Mouse (Mus musculus) midbrain, embryonic 12.5 days (tissue): ENCODE data around the gene Opcml. TPM values are rescaled to one million over a fixed set of nuclear protein-coding genes. Genes with fewer than 3 reads are reported as not detected.

Experiments used
- ATAC-seq: fragments of 200-750 bp; cut with Nextera tagmentation; 2 replicates; pipeline ENCODE4 v1.8.0; 2017; ENCODE audit warnings: low read depth, moderate TSS enrichment, moderate library complexity; ENCODE audit not compliant: low FRiP score
- H3K27ac ChIP-seq: fragments of 300-500 bp; sonication (generic); replicated peaks from 2 replicates; pipeline ENCODE4 v1.5.1; 2016; ENCODE audit warnings: mild to moderate bottlenecking
- H3K27me3 ChIP-seq: fragments of 300-500 bp; sonication (generic); 2 replicates; pipeline ENCODE4 v1.6.1; 2016; ENCODE audit warnings: mild to moderate bottlenecking
- H3K36me3 ChIP-seq: fragments of 300-500 bp; sonication (generic); 2 replicates; pipeline ENCODE4 v1.6.1; 2016
- H3K4me1 ChIP-seq: fragments of 300-500 bp; sonication (generic); 2 replicates; pipeline ENCODE4 v1.6.1; 2016
- H3K4me2 ChIP-seq: fragments of 300-500 bp; sonication (generic); replicated peaks from 2 replicates; pipeline ENCODE4 v1.6.1; 2016; ENCODE audit warnings: mild to moderate bottlenecking, moderate library complexity
- H3K4me3 ChIP-seq: fragments of 300-500 bp; sonication (generic); 2 replicates; pipeline ENCODE4 v1.5.1; 2016; ENCODE audit warnings: mild to moderate bottlenecking
- H3K9ac ChIP-seq: fragments of 300-500 bp; sonication (generic); replicated peaks from 2 replicates; pipeline ENCODE4 v1.6.1; 2016; ENCODE audit warnings: mild to moderate bottlenecking, moderate library complexity
- H3K9me3 ChIP-seq: fragments of 300-500 bp; sonication (generic); 2 replicates; pipeline ENCODE4 v1.6.1; 2016; ENCODE audit warnings: mild to moderate bottlenecking
- whole genome bisulfite sequencing: fragments of 180-500 bp; shearing (Covaris S2); methylation state at CpG from one replicate; pipeline ENCODE4 v1.1.7; 2016; 5-methylcytosine and 5-hydroxymethylcytosine counted together
- polyA plus RNA-seq: library from polyadenylated mRNA; unstranded; fragments of >200 nt; fragmentation: Nextera tagmentation; extraction: Ambion mirVana; gene quantifications from 2 replicates; pipeline ENCODE4 v1.2.1, GENCODE M21; 2016

The Opcml gene
- polyA plus RNA-seq, 1 experiment from 2014 or later: 7.0 TPM

DNA sequence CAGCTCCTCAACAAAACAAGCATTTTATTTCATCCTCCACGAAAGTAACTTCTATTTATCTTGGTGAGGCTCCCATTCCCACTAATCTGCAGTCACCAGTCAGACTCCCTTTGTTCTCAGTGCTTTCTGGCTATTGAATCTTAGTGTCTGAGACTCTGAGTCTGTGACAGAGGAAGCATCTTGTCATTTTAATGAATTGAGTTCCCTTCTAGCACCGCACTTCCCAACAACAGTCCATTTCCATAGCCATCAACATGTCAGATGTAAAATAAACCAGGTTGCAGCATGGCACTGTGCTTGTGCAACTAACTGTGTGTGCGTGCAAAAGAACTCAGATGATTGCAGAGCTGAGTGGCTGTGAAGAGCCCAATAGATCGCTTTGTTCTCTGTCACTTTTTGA is 680.9 kb downstream of the Opcml start:
- WGBS: 45% methylated on average over 4 of the region's 4 CpGs
- ATAC-seq: no peak
- Histone ChIP-seq H3K36me3 (no peaks in the 10 kb centered on the region), H3K9ac (no peak overlapping the region), H3K4me3 (no peak overlapping the region), H3K4me1 (no peaks in the 10 kb centered on the region), H3K4me2 (no peak overlapping the region), H3K27ac (no peak overlapping the region), H3K9me3 (no peaks in the 10 kb centered on the region), H3K27me3 (no peaks in the 10 kb centered on the region)

DNA sequence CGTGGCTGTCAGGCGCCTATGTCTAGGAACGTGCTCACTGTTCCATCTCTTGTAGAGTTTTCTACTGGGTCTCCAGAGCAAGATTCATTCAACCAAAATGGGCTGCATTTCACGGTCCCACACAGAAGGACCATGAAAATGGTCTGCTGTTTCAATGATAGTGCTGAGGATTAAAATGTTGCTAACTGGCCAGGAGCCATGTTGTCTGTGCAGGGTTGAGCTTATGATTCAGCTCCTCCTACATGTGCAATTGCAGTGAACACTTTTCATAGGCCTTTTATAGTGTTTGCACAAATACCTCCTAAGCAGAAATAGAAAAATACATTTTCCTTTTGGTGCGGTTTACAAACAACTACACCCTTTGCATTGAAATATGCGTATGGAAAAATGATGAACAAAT is 684.0 kb downstream of the Opcml start:
- 95% methylated on average over 6 of the region's 6 CpGs for WGBS
- no peak for ATAC-seq
- no peaks in the 10 kb centered on the region for H3K36me3 ChIP-seq

DNA sequence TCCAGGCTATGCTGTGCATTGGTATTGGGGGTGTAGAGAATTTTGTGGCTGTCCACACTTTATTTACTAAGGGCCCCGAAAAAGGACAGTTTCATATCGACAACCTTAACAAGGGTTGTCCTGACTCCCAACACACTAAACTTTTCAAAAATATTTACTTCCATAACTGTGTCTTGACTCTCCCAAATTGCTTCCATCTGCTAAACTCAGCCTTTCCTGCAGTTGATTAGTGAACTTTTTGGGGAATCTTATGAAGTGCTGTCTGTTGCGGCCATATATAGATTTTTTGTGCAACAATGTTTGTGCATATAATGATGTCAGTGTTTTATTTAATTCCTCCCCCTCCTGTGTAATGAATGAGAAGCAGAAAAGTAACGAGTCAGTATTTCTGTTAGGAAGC is 690.7 kb downstream of the Opcml start:
- Histone ChIP-seq H3K9ac (no peak overlapping the region), H3K27me3 (no peaks in the 10 kb centered on the region), H3K4me2 (no peak overlapping the region), H3K36me3 (no peaks in the 10 kb centered on the region), H3K4me1 (no peaks in the 10 kb centered on the region), H3K27ac (no peak overlapping the region), H3K4me3 (no peak overlapping the region), H3K9me3 (no peaks in the 10 kb centered on the region)
- 86% methylated on average over 4 of the region's 4 CpGs for WGBS
- ATAC-seq: no peak

More for the DNA sequence above, 684.0 kb downstream of the Opcml start:
- Histone ChIP-seq H3K9me3 (no peaks in the 10 kb centered on the region), H3K27ac (no peak overlapping the region), H3K27me3 (no peaks in the 10 kb centered on the region), H3K4me2 (no peak overlapping the region), H3K9ac (no peak overlapping the region), H3K4me3 (no peak overlapping the region), H3K4me1 (no peaks in the 10 kb centered on the region)

DNA sequence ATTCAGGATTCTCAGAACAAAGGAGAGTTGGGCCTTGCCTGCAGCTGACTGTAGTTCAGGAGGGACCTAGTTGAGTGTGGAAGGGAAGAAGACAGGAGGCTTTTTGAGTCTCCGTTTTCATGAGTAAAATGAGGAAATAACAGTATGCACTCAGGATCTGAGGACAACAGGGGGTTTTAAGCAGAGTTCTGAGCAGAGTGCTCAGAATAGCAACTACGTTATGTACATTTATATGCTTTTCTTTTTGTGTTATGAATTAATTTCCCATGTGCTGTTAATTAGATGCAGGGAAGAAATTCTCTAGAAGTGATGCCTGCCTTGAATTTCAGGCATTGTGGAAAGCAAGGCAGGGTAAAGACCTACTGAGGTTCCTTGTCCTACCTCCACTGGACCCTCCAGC is 697.9 kb downstream of the Opcml start:
- Histone ChIP-seq H3K36me3 (no peaks in the 10 kb centered on the region), H3K4me1 (no peaks in the 10 kb centered on the region), H3K4me3 (no peak overlapping the region), H3K9me3 (no peaks in the 10 kb centered on the region), H3K9ac (no peak overlapping the region), H3K27me3 (no peaks in the 10 kb centered on the region), H3K27ac (no peak overlapping the region), H3K4me2 (no peak overlapping the region)
- WGBS: 84% methylated on average over 2 of the region's 2 CpGs
- no peak for ATAC-seq

DNA sequence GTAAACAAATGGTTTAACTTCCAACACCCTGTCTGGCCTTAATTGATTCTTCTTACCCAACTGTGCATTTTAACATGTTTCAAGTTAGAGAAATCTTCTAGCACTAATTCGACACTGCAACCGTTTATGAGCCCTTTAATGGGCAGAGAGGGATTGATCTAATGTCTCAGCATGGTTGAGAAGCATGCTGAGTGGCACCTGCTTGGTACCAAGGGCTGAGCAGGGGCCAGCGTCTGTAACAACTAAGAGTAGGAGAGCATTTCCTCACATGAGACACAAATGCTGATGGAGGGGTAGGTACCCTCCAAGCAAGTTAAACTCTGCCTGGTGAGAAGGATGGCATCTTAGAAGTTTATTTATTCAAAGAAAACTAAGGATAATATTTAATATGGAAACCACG is 699.3 kb downstream of the Opcml start:
- Histone ChIP-seq H3K27ac (no peak overlapping the region), H3K4me1 (no peaks in the 10 kb centered on the region), H3K27me3 (no peaks in the 10 kb centered on the region), H3K9ac (no peak overlapping the region), H3K4me2 (no peak overlapping the region), H3K9me3 (no peaks in the 10 kb centered on the region), H3K36me3 (no peaks in the 10 kb centered on the region), H3K4me3 (no peak overlapping the region)
- no peak for ATAC-seq
- WGBS: 88% methylated on average over 4 of the region's 4 CpGs

DNA sequence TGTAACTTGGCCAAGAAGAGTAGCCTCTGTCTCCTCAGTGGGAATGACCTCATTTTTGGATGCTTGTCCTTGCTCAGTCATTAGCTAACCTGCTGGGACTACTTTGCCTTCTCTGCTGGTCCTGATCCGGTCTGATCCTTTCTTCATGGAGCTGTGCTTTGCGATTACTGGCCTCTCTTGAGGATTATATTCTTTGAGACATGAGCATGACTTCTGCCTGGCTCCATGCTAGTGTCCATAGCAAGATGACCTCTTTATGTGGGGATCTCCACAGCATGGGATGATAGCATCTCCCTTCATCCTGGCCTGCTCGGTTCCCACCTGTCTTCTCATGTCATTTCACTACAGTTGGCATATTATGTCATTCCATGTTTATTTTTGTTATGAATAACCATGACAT is 699.8 kb downstream of the Opcml start:
- no peaks in the 10 kb centered on the region for H3K4me1 ChIP-seq
- WGBS: 93% methylated on average over 3 of the region's 3 CpGs
- H3K4me2 ChIP-seq: no peak overlapping the region
- no peak overlapping the region for H3K27ac ChIP-seq
- no peak overlapping the region for H3K4me3 ChIP-seq
- H3K36me3 ChIP-seq: no peaks in the 10 kb centered on the region
- ATAC-seq: no peak
- H3K9ac ChIP-seq: no peak overlapping the region
- no peaks in the 10 kb centered on the region for H3K9me3 ChIP-seq
- H3K27me3 ChIP-seq: no peaks in the 10 kb centered on the region

DNA sequence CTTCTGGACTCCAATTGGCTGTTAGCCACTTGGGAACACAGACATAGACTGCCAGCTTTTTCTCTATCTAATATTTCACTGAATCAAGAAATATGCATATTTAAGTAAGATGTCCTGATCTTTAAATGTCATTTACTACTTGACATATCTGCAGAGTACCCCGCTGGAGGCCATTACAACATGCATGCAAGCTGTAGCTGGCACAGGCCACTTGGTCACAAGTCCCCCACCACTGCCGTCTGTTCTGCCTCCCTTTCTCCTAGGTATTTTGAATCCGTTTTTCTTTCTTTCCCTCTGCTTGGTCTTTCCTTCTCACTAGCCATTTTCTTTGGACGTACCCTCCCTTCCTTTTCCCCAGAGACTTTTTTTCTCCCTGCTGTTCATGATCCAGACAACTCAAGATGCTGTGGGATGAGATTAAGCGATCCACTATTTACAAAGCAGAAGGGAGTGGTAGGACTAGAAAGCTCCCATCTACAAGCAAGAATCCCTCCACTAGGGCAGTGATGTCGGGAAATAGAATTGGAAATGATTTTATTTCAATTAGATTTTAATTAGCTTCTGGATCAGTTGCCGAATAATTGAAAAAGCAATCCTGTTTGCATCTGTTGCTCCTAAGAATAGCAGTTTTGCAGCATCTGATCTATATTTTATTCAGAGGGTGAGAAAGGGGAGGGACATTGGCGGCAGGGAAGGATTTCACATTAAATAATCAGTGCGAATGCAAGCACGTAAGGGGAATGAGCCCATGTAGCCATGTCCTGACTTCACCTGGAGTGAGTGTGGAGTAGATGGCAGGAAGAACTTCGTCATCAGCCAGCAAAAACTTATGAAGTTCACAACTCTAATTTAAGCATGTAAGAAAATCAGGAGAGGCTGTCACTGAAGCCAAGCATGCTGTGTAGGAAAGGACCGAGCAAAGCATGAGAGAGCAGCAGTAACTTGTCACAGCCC is 709.5 kb downstream of the Opcml start:
- Histone ChIP-seq H3K36me3 (no peaks in the 10 kb centered on the region), H3K4me2 (no peak overlapping the region), H3K9ac (no peak overlapping the region), H3K9me3 (no peaks in the 10 kb centered on the region), H3K4me3 (no peak overlapping the region), H3K4me1 (no peaks in the 10 kb centered on the region), H3K27ac (no peak overlapping the region), H3K27me3 (no peaks in the 10 kb centered on the region)
- ATAC-seq: no peak
- 77% methylated on average over 12 of the region's 12 CpGs for WGBS

DNA sequence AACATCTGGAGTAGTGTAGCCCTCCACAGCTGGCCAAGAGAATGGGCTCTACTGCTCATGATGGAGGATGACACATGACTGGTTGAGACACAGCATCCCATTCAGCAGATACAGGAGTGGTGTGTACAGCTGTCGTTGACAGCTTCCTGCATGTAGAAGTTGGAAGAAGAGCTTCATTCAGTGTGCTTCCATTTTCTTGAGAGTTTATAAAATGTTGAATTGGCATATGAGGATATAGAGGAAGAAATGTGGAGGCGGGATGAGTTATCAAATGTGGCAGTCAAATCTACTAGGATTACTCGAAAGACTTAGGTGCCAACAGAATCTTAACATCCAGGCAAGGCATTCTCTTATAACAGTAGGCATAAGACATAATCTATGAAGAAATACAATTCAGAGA is 723.3 kb downstream of the Opcml start:
- Histone ChIP-seq H3K9ac (no peak overlapping the region), H3K9me3 (no peaks in the 10 kb centered on the region), H3K36me3 (no peaks in the 10 kb centered on the region), H3K27ac (no peak overlapping the region), H3K4me3 (no peak overlapping the region), H3K4me2 (no peak overlapping the region), H3K4me1 (no peaks in the 10 kb centered on the region), H3K27me3 (no peaks in the 10 kb centered on the region)
- 96% methylated on average over 3 of the region's 3 CpGs for WGBS
- no peak for ATAC-seq

DNA sequence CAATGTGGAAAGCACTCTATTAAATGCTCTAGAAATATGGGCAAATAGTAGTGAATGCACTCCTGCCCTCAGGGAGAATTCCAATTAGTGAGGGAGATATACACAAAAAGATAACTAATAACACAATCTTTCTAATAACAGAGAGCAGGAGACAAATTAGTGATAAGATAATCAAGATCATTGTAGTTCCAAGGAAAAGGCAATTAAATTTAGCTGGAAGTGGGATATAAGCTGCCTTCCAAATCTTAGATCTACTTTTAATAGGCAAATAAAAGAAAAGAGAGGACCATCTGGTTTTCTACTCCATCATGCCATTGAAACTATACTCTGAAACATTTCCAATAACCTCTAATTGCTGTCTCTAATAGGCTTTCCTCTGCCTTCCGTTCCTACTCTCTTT is 742.6 kb downstream of the Opcml start:
- H3K27me3 ChIP-seq: no peaks in the 10 kb centered on the region
- H3K9ac ChIP-seq: no peak overlapping the region
- WGBS: 72% methylated on average over 1 of the region's 1 CpGs
- H3K9me3 ChIP-seq: no peaks in the 10 kb centered on the region
- no peak overlapping the region for H3K27ac ChIP-seq
- no peak for ATAC-seq
- H3K4me2 ChIP-seq: no peak overlapping the region
- H3K36me3 ChIP-seq: no peaks in the 10 kb centered on the region
- 0 out of 2 replicates have a peak, but pooled peaks cover 3% of the 10 kb centered on the region for H3K4me1 ChIP-seq
- no peak overlapping the region for H3K4me3 ChIP-seq

DNA sequence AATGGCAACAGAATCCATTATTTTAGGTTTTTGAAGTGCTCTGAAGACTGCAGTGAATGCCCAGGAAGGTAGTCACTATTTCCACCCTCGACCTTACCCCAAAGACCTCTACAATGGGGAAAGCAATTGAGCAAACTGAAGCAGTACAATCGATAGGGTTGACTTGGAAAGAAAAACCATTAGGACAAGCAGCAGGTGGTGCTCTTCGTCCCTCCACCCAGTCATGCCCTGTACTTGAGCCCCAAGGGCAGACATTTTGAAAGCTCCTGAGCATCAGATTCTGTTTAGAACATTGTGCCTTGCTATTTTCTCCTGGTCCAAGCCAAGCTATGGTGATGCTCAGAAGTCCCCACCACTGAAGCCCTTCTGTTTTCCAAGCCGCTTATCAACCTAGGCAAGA is 744.4 kb downstream of the Opcml start:
- H3K9ac ChIP-seq: no peak overlapping the region
- H3K36me3 ChIP-seq: no peaks in the 10 kb centered on the region
- ATAC-seq: no peak
- WGBS: 86% methylated on average over 4 of the region's 4 CpGs
- no peak overlapping the region for H3K4me2 ChIP-seq
- H3K4me3 ChIP-seq: no peak overlapping the region
- H3K4me1 ChIP-seq: 0 out of 2 replicates have a peak, but pooled peaks cover 3% of the 10 kb centered on the region
- H3K27me3 ChIP-seq: no peaks in the 10 kb centered on the region
- no peaks in the 10 kb centered on the region for H3K9me3 ChIP-seq
- H3K27ac ChIP-seq: no peak overlapping the region

DNA sequence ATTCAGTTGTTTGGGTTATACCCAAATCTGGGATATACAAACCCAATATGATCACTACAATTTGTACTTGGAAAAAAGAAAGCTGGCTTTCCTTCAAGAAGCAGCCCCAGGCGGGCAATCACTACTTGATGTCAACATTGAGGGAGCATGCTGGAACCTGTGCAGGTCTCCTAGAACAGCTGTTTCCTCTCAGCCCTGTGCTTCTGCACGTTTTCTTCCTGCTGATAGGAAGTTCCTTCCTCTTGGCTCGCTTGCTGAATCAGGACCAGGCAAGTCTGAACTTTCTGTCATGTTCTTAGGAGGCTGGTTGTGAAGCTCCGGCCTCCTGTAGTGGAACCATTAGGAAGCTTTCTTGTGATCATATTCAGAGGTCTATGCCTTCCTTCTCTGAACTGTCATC is 746.1 kb downstream of the Opcml start:
- 79% methylated on average over 4 of the region's 4 CpGs for WGBS
- ATAC-seq: no peak
- Histone ChIP-seq H3K9ac (no peak overlapping the region), H3K27me3 (no peaks in the 10 kb centered on the region), H3K4me1 (peaks cover 3% of the 10 kb centered on the region; the same call in 1 of the 2 replicates), H3K4me3 (no peak overlapping the region), H3K9me3 (no peaks in the 10 kb centered on the region), H3K4me2 (no peak overlapping the region), H3K27ac (no peak overlapping the region), H3K36me3 (no peaks in the 10 kb centered on the region)

DNA sequence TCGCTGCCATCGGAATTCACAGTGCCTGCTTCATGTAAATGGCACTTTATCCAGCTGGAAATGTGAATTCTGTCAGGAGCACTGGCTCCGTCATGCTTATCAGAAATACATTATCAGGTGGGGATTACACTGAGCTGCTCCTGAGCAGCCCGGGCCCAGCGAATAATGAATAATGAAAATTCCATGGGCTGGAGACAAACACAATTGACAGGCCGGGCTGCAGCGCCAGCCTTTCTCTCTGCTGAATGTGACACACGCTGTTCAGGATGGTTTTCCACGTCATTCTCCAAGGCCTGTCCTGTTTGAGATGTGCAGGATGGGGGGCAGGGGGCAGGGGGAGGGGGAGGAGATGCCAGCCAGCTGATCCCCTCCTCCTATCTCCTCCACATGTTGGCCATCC is 757.6 kb downstream of the Opcml start:
- peak overlapping the region; percentile 15; the same call in 1 of the 2 replicates for H3K4me2 ChIP-seq
- no peaks in the 10 kb centered on the region for H3K36me3 ChIP-seq
- no peak overlapping the region for H3K4me3 ChIP-seq
- peaks cover 6% of the 10 kb centered on the region for H3K4me1 ChIP-seq
- H3K9ac ChIP-seq: 0 out of 2 replicates have a peak overlapping the region, but pooled peaks have one; percentile 24
- H3K27ac ChIP-seq: peak overlapping the region; percentile 76
- 25% methylated on average over 9 of the region's 9 CpGs for WGBS
- no peaks in the 10 kb centered on the region for H3K9me3 ChIP-seq
- no peaks in the 10 kb centered on the region for H3K27me3 ChIP-seq
- ATAC-seq: peak; percentile 90
